Mouse (Mus musculus): ENCODE measurements around the gene Ankrd13d. TPM values are rescaled to one million over a fixed set of nuclear protein-coding genes. Genes with fewer than 3 reads are reported as not detected.

The Ankrd13d gene
- total and polyA plus RNA-seq, 3 experiments = 3.8 to 55.1 (median 13.2) TPM

DNA sequence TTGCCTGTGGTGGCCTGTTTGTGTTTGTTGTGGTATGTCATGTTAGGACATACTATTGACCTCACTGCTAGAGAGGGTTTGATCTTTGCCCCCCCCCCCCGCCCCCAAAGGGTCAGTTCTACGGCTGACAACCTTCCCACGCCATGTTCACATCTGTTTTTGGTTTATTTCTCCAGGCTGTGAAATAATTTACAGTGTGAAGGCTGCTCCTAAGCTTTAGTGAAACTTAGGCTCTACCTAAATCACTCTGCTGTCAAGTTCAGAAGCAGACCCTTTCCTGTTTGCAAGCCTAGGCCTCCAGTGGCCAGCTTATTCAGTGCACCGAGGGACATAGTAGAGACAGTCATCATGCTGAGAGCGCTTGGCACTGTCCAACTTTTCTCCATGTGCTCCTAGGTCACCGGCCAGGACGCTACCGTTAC lies 42.7 kb downstream of the Ankrd13d start:
- dilution Hi-C loops (cut with MboI; ENCODE audit: extremely low pct_ligation_motif_present, extremely low pct_unique_long_range_greater_than_20kb, low sequenced_read_pairs) = no loop called here
- no peak for TF ChIP-seq ZNF384 (IDR thresholded peaks at IDR 0.05; ENCODE audit: low read depth, low read length)
- TF ChIP-seq EP300 (IDR thresholded peaks at IDR 0.05; ENCODE audit: low read length) = no peak
- TF ChIP-seq SIN3A (IDR thresholded peaks at IDR 0.05; ENCODE audit: low read length) = no peak
- no peak for TF ChIP-seq ZKSCAN1 (IDR thresholded peaks at IDR 0.05; ENCODE audit: borderline replicate concordance, low read depth, low read length)
- TF ChIP-seq PAX5 (IDR thresholded peaks at IDR 0.05; ENCODE audit: low read length) = no peak
- TF ChIP-seq POLR2A (IDR thresholded peaks at IDR 0.05; ENCODE audit: low read depth, low read length) = no peak
- no peak for TF ChIP-seq ZC3H11A (IDR thresholded peaks at IDR 0.05; ENCODE audit: low read depth, low read length)
- TF ChIP-seq JUN (IDR thresholded peaks at IDR 0.05; ENCODE audit: insufficient read depth, low read depth, low read length) = no peak
- Histone ChIP-seq H3K27ac (ENCODE audit: insufficient read depth, low read depth) (no peak overlapping the region), H3K4me3 (replicated peaks in 1 of 3; ENCODE audit: low read depth in 2 of 3, low read length in 2 of 3, poor library complexity in 1 of 3) (no peak overlapping the region), H3K36me3 (replicated peaks in 1 of 2; ENCODE audit: control insufficient read depth in 1 of 2, insufficient read depth in 1 of 2, low read length in 1 of 2) (no peaks in the 10 kb centered on the region), H3K4me2 (ENCODE audit: insufficient read depth, low read depth, poor library complexity, severe bottlenecking) (no peak overlapping the region), H3K9me3 (replicated peaks; ENCODE audit: low read length) (peaks cover 3% of the 10 kb centered on the region), H3K27me3 (replicated peaks) (peaks cover 4% of the 10 kb centered on the region), H3K79me2 (replicated peaks; ENCODE audit: control insufficient read depth, extremely low read depth, insufficient read depth, poor library complexity, severe bottlenecking) (no peaks in the 10 kb centered on the region), H3K9ac (ENCODE audit: insufficient read depth, low read depth) (no peak overlapping the region), H3K4me1 (ENCODE audit: control insufficient read depth in 1 of 2, insufficient read depth in 2 of 2) (peaks cover 0 to 5% of the 10 kb centered on the region in 2 experiments; a peak in 2 of 4 replicates)
- in situ Hi-C loops (cut with MboI; ENCODE audit: low pct_ligation_motif_present, low pct_unique_long_range_greater_than_20kb, low sequenced_read_pairs) = no loop called here
- no peak for DNase-seq (ENCODE audit: extremely low read depth)

DNA sequence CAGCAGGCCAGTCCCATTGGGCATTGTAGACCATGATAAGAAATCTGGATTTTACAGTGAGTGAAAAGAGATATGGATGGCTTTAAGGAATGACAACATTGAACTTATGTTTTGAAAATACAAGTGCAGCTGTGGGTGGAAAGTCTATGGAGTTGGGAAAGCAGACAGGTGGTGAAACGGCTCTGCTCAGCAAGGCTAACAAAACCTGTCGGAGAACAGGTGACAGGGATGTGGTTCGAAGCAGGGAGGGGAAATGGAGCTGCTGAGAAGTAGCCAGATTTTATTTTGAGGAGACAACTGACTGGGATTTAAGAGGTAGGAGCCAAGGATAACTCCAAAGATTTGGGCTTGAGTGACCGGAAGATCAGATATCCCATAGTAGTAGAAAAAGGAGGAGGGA lies 48.4 kb downstream of the Ankrd13d start:
- no peak overlapping the region for H3K9ac ChIP-seq (ENCODE audit: insufficient read depth, low read depth)
- in situ Hi-C loops (cut with MboI; ENCODE audit: low pct_ligation_motif_present, low pct_unique_long_range_greater_than_20kb, low sequenced_read_pairs) (no loop called here), dilution Hi-C loops (cut with MboI; ENCODE audit: extremely low pct_ligation_motif_present, extremely low pct_unique_long_range_greater_than_20kb, low sequenced_read_pairs) (no loop called here)
- TF ChIP-seq USF2 (conservative IDR thresholded peaks at IDR 0.05; ENCODE audit: low read depth, low read length) = no peak
- no peak for TF ChIP-seq UBTF (IDR thresholded peaks at IDR 0.05; ENCODE audit: low read depth, low read length)
- TF ChIP-seq PAX5 (IDR thresholded peaks at IDR 0.05; ENCODE audit: low read length) = no peak
- no peak for TF ChIP-seq MYC (IDR thresholded peaks at IDR 0.05; ENCODE audit: low read depth, low read length)
- no peak for TF ChIP-seq HCFC1 (IDR thresholded peaks at IDR 0.05; ENCODE audit: low read depth, low read length)
- H3K79me2 ChIP-seq (replicated peaks; ENCODE audit: control insufficient read depth, extremely low read depth, insufficient read depth, poor library complexity, severe bottlenecking) = no peaks in the 10 kb centered on the region
- H3K27ac ChIP-seq (ENCODE audit: insufficient read depth, low read depth) = no peak overlapping the region
- no peak for DNase-seq (ENCODE audit: extremely low read depth)
- peaks cover 2% of the 10 kb centered on the region for H3K27me3 ChIP-seq (replicated peaks)
- peaks cover 18 to 30% of the 10 kb centered on the region in 2 experiments for H3K4me1 ChIP-seq (ENCODE audit: control insufficient read depth in 1 of 2, insufficient read depth in 2 of 2)
- H3K36me3 ChIP-seq (replicated peaks in 1 of 2; ENCODE audit: control insufficient read depth in 1 of 2, insufficient read depth in 1 of 2, low read length in 1 of 2) = peaks cover 0 to 5% of the 10 kb centered on the region in 2 experiments
- H3K4me2 ChIP-seq (ENCODE audit: insufficient read depth, low read depth, poor library complexity, severe bottlenecking) = no peak overlapping the region
- H3K9me3 ChIP-seq (replicated peaks; ENCODE audit: low read length) = peaks cover 3% of the 10 kb centered on the region
- H3K4me3 ChIP-seq (replicated peaks in 1 of 3; ENCODE audit: low read depth in 2 of 3, low read length in 2 of 3, poor library complexity in 1 of 3) = no peak overlapping the region

DNA sequence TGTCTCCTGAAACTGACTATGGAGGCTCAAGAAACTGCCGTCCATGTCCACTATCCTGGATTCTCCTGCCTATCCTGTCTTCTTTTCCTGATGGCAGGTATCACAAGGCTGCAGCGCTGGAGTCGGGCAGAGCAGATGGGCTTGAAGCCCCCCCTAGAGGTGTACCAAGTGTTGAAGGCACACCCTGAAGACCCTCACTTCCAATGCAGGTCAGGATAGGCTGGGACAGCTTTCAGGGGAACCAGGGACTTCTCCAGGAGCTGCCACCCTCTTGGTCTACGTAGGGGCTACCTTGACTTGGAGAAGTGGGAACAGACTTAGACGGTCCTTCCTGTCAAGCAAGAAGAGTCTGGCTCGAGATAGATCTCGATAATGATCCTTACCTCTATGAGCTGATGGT lies 50.3 kb downstream of the Ankrd13d start:
- H3K9ac ChIP-seq (ENCODE audit: insufficient read depth, low read depth) = peak overlapping the region; percentile 82
- peaks cover 3% of the 10 kb centered on the region for H3K9me3 ChIP-seq (replicated peaks; ENCODE audit: low read length)
- peaks cover 0 to 5% of the 10 kb centered on the region in 2 experiments for H3K36me3 ChIP-seq (replicated peaks in 1 of 2; ENCODE audit: control insufficient read depth in 1 of 2, insufficient read depth in 1 of 2, low read length in 1 of 2)
- dilution Hi-C loops (cut with MboI; ENCODE audit: extremely low pct_ligation_motif_present, extremely low pct_unique_long_range_greater_than_20kb, low sequenced_read_pairs) (no loop called here), in situ Hi-C loops (cut with MboI; ENCODE audit: low pct_ligation_motif_present, low pct_unique_long_range_greater_than_20kb, low sequenced_read_pairs) (no loop called here)
- TF ChIP-seq ZC3H11A (IDR thresholded peaks at IDR 0.05; ENCODE audit: low read depth, low read length) = no peak
- TF ChIP-seq TCF12 (IDR thresholded peaks at IDR 0.05; ENCODE audit: low read depth, low read length) = no peak
- no peak for TF ChIP-seq CTCF (conservative IDR thresholded peaks at IDR 0.05 in 1 of 2, IDR thresholded peaks at IDR 0.05 in 1 of 2; ENCODE audit: low read depth in 2 of 2, low read length in 2 of 2)
- TF ChIP-seq IRF4 (IDR thresholded peaks at IDR 0.05; ENCODE audit: low read depth, low read length) = no peak
- TF ChIP-seq HCFC1 (IDR thresholded peaks at IDR 0.05; ENCODE audit: low read depth, low read length) = no peak
- TF ChIP-seq MAZ (IDR thresholded peaks at IDR 0.05; ENCODE audit: low read depth, low read length) = no peak
- no peak for TF ChIP-seq SIN3A (IDR thresholded peaks at IDR 0.05; ENCODE audit: low read length)
- TF ChIP-seq RCOR1 (conservative IDR thresholded peaks at IDR 0.05; ENCODE audit: low read depth, low read length) = no peak
- TF ChIP-seq RAD21 (IDR thresholded peaks at IDR 0.05; ENCODE audit: low read depth, low read length) = no peak
- no peak for TF ChIP-seq ELF1 (IDR thresholded peaks at IDR 0.05; ENCODE audit: low read depth, low read length)
- TF ChIP-seq SMC3 (IDR thresholded peaks at IDR 0.05; ENCODE audit: low read depth, low read length) = no peak
- H3K4me3 ChIP-seq (replicated peaks in 1 of 3; ENCODE audit: low read depth in 2 of 3, low read length in 2 of 3, poor library complexity in 1 of 3) = peak overlapping the region; percentile 63 to 75 (median 68)
- no peaks in the 10 kb centered on the region for H3K79me2 ChIP-seq (replicated peaks; ENCODE audit: control insufficient read depth, extremely low read depth, insufficient read depth, poor library complexity, severe bottlenecking)
- H3K4me1 ChIP-seq (ENCODE audit: control insufficient read depth in 1 of 2, insufficient read depth in 2 of 2) = peaks cover 22 to 49% of the 10 kb centered on the region in 2 experiments
- H3K4me2 ChIP-seq (ENCODE audit: insufficient read depth, low read depth, poor library complexity, severe bottlenecking) = peak overlapping the region; percentile 82
- H3K27ac ChIP-seq (ENCODE audit: insufficient read depth, low read depth) = no peak overlapping the region
- no peak for DNase-seq (ENCODE audit: extremely low read depth)
- peaks cover 6% of the 10 kb centered on the region for H3K27me3 ChIP-seq (replicated peaks)
